Mouse (Mus musculus): ENCODE data around the gene Alg12. TPM values are rescaled to one million over a fixed set of nuclear protein-coding genes. Genes with fewer than 3 reads are reported as not detected.
A peak's percentile ranks its signal among the peaks of the same experiment; 100 is the strongest.

Alg12 gene
- polyA plus RNA-seq, 1 experiment = 16.6 TPM

DNA sequence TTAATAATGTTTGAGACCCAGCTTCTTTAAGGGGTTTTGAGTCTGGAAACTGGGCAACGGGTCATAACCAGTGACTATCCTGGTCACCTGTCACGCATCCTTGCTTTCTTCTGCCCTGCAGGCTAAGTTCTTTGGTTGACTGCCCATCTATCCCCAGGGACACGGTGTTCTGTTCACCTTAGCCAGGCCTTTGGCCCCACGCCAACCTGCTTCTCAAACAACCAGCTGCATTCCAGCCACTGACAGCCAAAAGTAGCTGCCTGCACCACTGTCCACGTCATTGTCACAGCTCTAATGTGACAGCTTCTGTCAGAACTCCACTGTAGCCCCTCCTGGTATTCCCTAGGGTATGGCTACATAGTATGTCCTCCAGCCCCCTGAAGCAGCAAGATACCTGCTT, 12.4 kb upstream of the Alg12 start:
- no peak for TF ChIP-seq CTCF (IDR thresholded peaks at IDR 0.05; ENCODE audit: extremely low read depth, insufficient read depth, insufficient read length, insufficient replicate concordance)
- TF ChIP-seq POLR2A (IDR thresholded peaks at IDR 0.05; ENCODE audit: low read depth, low read length) = no peak
- H3K27ac ChIP-seq (ENCODE audit: insufficient read depth, low read length) = no peak overlapping the region
- H3K27me3 ChIP-seq (ENCODE audit: control insufficient read depth, insufficient read depth, low read length) = no peaks in the 10 kb centered on the region
- H3K4me3 ChIP-seq (ENCODE audit: extremely low read depth, insufficient read depth, insufficient read length) = no peak overlapping the region
- no peak for DNase-seq (ENCODE audit: low read depth in 1 of 2, low spot score in 2 of 2)
- no peaks in the 10 kb centered on the region for H3K4me1 ChIP-seq (ENCODE audit: control insufficient read depth, insufficient read depth, insufficient read length)
- 65% methylated on average over 5 of the region's 5 CpGs for WGBS
- H3K36me3 ChIP-seq (ENCODE audit: control insufficient read depth, insufficient read depth, low read length) = no peaks in the 10 kb centered on the region

GRCm38 (mm10) chr15:88830696-88831095, 11.6 kb upstream of the Alg12 start:
- no peak for DNase-seq (ENCODE audit: low read depth in 1 of 2, low spot score in 2 of 2)
- no peak overlapping the region for H3K27ac ChIP-seq (ENCODE audit: insufficient read depth, low read length)
- 71% methylated on average over 5 of the region's 5 CpGs for WGBS
- no peaks in the 10 kb centered on the region for H3K27me3 ChIP-seq (ENCODE audit: control insufficient read depth, insufficient read depth, low read length)
- TF ChIP-seq POLR2A (IDR thresholded peaks at IDR 0.05; ENCODE audit: low read depth, low read length) (no peak), CTCF (IDR thresholded peaks at IDR 0.05; ENCODE audit: extremely low read depth, insufficient read depth, insufficient read length, insufficient replicate concordance) (no peak)
- no peak overlapping the region for H3K4me3 ChIP-seq (ENCODE audit: extremely low read depth, insufficient read depth, insufficient read length)
- H3K4me1 ChIP-seq (ENCODE audit: control insufficient read depth, insufficient read depth, insufficient read length) = no peaks in the 10 kb centered on the region
- H3K36me3 ChIP-seq (ENCODE audit: control insufficient read depth, insufficient read depth, low read length) = peaks cover 3% of the 10 kb centered on the region; the same call in 1 of the 2 replicates

- TF ChIP-seq POLR2A (IDR thresholded peaks at IDR 0.05; ENCODE audit: low read depth, low read length) = no peak
- TF ChIP-seq CTCF (IDR thresholded peaks at IDR 0.05; ENCODE audit: extremely low read depth, insufficient read depth, insufficient read length, insufficient replicate concordance) = no peak
- Histone ChIP-seq H3K27ac (ENCODE audit: insufficient read depth, low read length) (no peak overlapping the region), H3K4me1 (ENCODE audit: control insufficient read depth, insufficient read depth, insufficient read length) (no peaks in the 10 kb centered on the region), H3K27me3 (ENCODE audit: control insufficient read depth, insufficient read depth, low read length) (no peaks in the 10 kb centered on the region), H3K36me3 (ENCODE audit: control insufficient read depth, insufficient read depth, low read length) (peaks cover 5% of the 10 kb centered on the region; the same call in 1 of the 2 replicates), H3K4me3 (ENCODE audit: extremely low read depth, insufficient read depth, insufficient read length) (no peak overlapping the region)
- no peak for DNase-seq (ENCODE audit: low read depth in 1 of 2, low spot score in 2 of 2)
- WGBS = 80% methylated on average over 6 of the region's 6 CpGs
Measured at GRCm38 (mm10) chr15:88829791-88830440, 10.8 kb upstream of the Alg12 start.

- H3K27me3 ChIP-seq (ENCODE audit: control insufficient read depth, insufficient read depth, low read length) = no peaks in the 10 kb centered on the region
- peak; percentile 64 to 87 for DNase-seq (ENCODE audit: low read depth in 1 of 2, low spot score in 2 of 2)
- TF ChIP-seq POLR2A (IDR thresholded peaks at IDR 0.05; ENCODE audit: low read depth, low read length) = no peak
- peak; percentile 95; the same call in 1 of the 2 replicates for TF ChIP-seq CTCF (IDR thresholded peaks at IDR 0.05; ENCODE audit: extremely low read depth, insufficient read depth, insufficient read length, insufficient replicate concordance)
- H3K4me3 ChIP-seq (ENCODE audit: extremely low read depth, insufficient read depth, insufficient read length) = no peak overlapping the region
- H3K27ac ChIP-seq (ENCODE audit: insufficient read depth, low read length) = no peak overlapping the region
- WGBS = 56% methylated on average over 17 of the region's 17 CpGs
- H3K36me3 ChIP-seq (ENCODE audit: control insufficient read depth, insufficient read depth, low read length) = peaks cover 12% of the 10 kb centered on the region
- H3K4me1 ChIP-seq (ENCODE audit: control insufficient read depth, insufficient read depth, insufficient read length) = no peaks in the 10 kb centered on the region
Measured at GRCm38 (mm10) chr15:88828800-88829705, 9.9 kb upstream of the Alg12 start.

- Histone ChIP-seq H3K4me3 (ENCODE audit: extremely low read depth, insufficient read depth, insufficient read length) (no peak overlapping the region), H3K36me3 (ENCODE audit: control insufficient read depth, insufficient read depth, low read length) (peaks cover 16% of the 10 kb centered on the region), H3K4me1 (ENCODE audit: control insufficient read depth, insufficient read depth, insufficient read length) (no peaks in the 10 kb centered on the region), H3K27me3 (ENCODE audit: control insufficient read depth, insufficient read depth, low read length) (no peaks in the 10 kb centered on the region), H3K27ac (ENCODE audit: insufficient read depth, low read length) (no peak overlapping the region)
- TF ChIP-seq POLR2A (IDR thresholded peaks at IDR 0.05; ENCODE audit: low read depth, low read length) (no peak), CTCF (IDR thresholded peaks at IDR 0.05; ENCODE audit: extremely low read depth, insufficient read depth, insufficient read length, insufficient replicate concordance) (peak; percentile 57; the same call in 1 of the 2 replicates)
- WGBS = 39% methylated on average over 9 of the region's 9 CpGs
- DNase-seq (ENCODE audit: low read depth in 1 of 2, low spot score in 2 of 2) = peak in 1 of 2 experiments; percentile 61
Measured at GRCm38 (mm10) chr15:88827991-88828799, 9.1 kb upstream of the Alg12 start.

DNA sequence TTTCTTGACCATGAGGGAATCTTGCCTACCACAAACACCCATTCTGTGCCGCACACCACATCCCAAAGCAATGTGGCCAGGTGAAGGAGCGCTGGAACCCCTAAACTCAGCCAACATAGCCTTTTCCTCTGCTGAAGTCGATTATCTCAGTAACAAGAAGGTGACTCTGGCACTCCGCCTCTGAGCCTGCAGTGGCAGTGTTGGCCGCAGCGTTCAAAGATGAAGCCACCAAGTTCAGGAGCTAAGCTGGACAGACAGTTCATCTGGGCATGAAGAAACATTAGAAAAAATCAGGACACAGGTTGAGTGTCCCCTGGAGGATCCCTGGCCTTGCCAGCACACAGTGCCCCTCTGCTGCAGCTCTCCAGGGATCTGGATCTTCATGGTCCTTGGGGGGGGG, 8.3 kb upstream of the Alg12 start:
- Histone ChIP-seq H3K4me1 (ENCODE audit: control insufficient read depth, insufficient read depth, insufficient read length) (no peaks in the 10 kb centered on the region), H3K36me3 (ENCODE audit: control insufficient read depth, insufficient read depth, low read length) (peaks cover 18% of the 10 kb centered on the region), H3K4me3 (ENCODE audit: extremely low read depth, insufficient read depth, insufficient read length) (no peak overlapping the region), H3K27ac (ENCODE audit: insufficient read depth, low read length) (no peak overlapping the region), H3K27me3 (ENCODE audit: control insufficient read depth, insufficient read depth, low read length) (no peaks in the 10 kb centered on the region)
- no peak for DNase-seq (ENCODE audit: low read depth in 1 of 2, low spot score in 2 of 2)
- TF ChIP-seq POLR2A (IDR thresholded peaks at IDR 0.05; ENCODE audit: low read depth, low read length) (no peak), CTCF (IDR thresholded peaks at IDR 0.05; ENCODE audit: extremely low read depth, insufficient read depth, insufficient read length, insufficient replicate concordance) (no peak)
- WGBS = 89% methylated on average over 6 of the region's 6 CpGs

All from spleen, adult 2 months (tissue).